Comparison of ENCODE assay signal across 8 mouse cellular contexts in genomic region chr5:124115531-124115930, GRCm38 (mm10). TPM values are rescaled to one million over a fixed set of nuclear protein-coding genes. Genes with fewer than 3 reads are reported as not detected.
DNase-seq lines count a peak whose midpoint lies in the region; ATAC-seq and TF ChIP-seq lines count a peak whose summit lies in the region.

No protein-coding gene starts in this region.

- DNase-seq in cerebellum, adult 2 months: no peak
- no peak for DNase-seq in cerebellum, adult 9-10 months
- DNase-seq in testis, postnatal 14 days (ENCODE audit: low spot score): no peak
- no peak for DNase-seq in liver, embryonic 13.5 days
- DNase-seq in thymus, postnatal 25 days: no peak

- H3K27me3 ChIP-seq in cerebellum, adult 2 months (ENCODE audit: control insufficient read depth, insufficient read depth, low read length): no peaks in the 10 kb centered on the region
- no peaks in the 10 kb centered on the region for H3K27me3 ChIP-seq in testis, adult 2 months (ENCODE audit: control insufficient read depth, insufficient read depth, low read length)
- H3K27me3 ChIP-seq in liver, embryonic 13.5 days: no peaks in the 10 kb centered on the region

- no peaks in the 10 kb centered on the region for H3K36me3 ChIP-seq in testis, adult 2 months (ENCODE audit: control insufficient read depth, insufficient read depth, low read length)
- H3K36me3 ChIP-seq in liver, embryonic 13.5 days: peaks cover 47% of the 10 kb centered on the region

- no peak for TF ChIP-seq CTCF in cerebellum, adult 2 months (IDR thresholded peaks at IDR 0.05; ENCODE audit: borderline replicate concordance, insufficient read depth, low read depth, low read length)
- TF ChIP-seq CTCF in testis, adult 2 months (IDR thresholded peaks at IDR 0.05; ENCODE audit: control insufficient read depth, insufficient read depth, insufficient replicate concordance, low read depth, low read length): no peak

- ATAC-seq in liver, embryonic 13.5 days (ENCODE audit: low read depth): no peak
- ATAC-seq in cerebellum, adult (ENCODE audit: insufficient number of reproducible peaks, low FRiP score, low TSS enrichment): no peak
- no peak for ATAC-seq in erythroid progenitor cell, adult 5-6 weeks (replicated peaks; ENCODE audit: low FRiP score, poor library complexity, severe bottlenecking)

- peak overlapping the region; percentile 80; the same call in 1 of the 2 replicates for H3K27ac ChIP-seq in cerebellum, adult 2 months (ENCODE audit: insufficient read depth, low read length)
- H3K27ac ChIP-seq in testis, adult 2 months (ENCODE audit: control insufficient read depth, insufficient read depth, low read depth, low read length): no peak overlapping the region
- peak overlapping the region; percentile 84 for H3K27ac ChIP-seq in liver, embryonic 13.5 days

- TF ChIP-seq POLR2A in cerebellum, adult 2 months (IDR thresholded peaks at IDR 0.05; ENCODE audit: borderline replicate concordance, insufficient read depth, low read length): no peak
- TF ChIP-seq POLR2A in testis, adult 2 months (IDR thresholded peaks at IDR 0.05; ENCODE audit: control insufficient read depth, low read depth, low read length): no peak

- peaks cover 12% of the 10 kb centered on the region for H3K4me1 ChIP-seq in cerebellum, adult 2 months (ENCODE audit: control insufficient read depth, insufficient read depth, low read length)
- peaks cover 21% of the 10 kb centered on the region for H3K4me1 ChIP-seq in testis, adult 2 months (ENCODE audit: control insufficient read depth, insufficient read depth, low read length)
- H3K4me1 ChIP-seq in liver, embryonic 13.5 days (replicated peaks): peaks cover 72% of the 10 kb centered on the region

- peak overlapping the region; percentile 97 for H3K4me3 ChIP-seq in cerebellum, adult 2 months (replicated peaks; ENCODE audit: insufficient read depth, low read depth, low read length)
- peak overlapping the region; percentile 95 for H3K4me3 ChIP-seq in testis, adult 2 months (ENCODE audit: control insufficient read depth, low read depth, low read length)
- H3K4me3 ChIP-seq in liver, embryonic 13.5 days (replicated peaks): peak overlapping the region; percentile 93

- H3K4me2 ChIP-seq in liver, embryonic 13.5 days: peak overlapping the region; percentile 93

- WGBS in cerebellum, adult 2 months: 21% methylated on average over 7 of the region's 7 CpGs
- 23% methylated on average over 7 of the region's 7 CpGs for WGBS in liver, embryonic 13.5 days (ENCODE audit: insufficient replicate concordance)

- H3K9me3 ChIP-seq in liver, embryonic 13.5 days (replicated peaks): no peaks in the 10 kb centered on the region

- H3K9ac ChIP-seq in liver, embryonic 13.5 days: peak overlapping the region; percentile 93

RNA-seq across cellular contexts. Expression of gene Arl6ip4, which starts 0.4 kb away (rescaled TPM):
- polyA plus RNA-seq in cerebellum, adult 2 months (2012; rRNA removed): 81.6 and 91.0 TPM in 2 replicates
- polyA plus RNA-seq in testis, adult 2 months (2012; rRNA removed): 28.3 and 35.7 TPM in 2 replicates
- 83.3 and 84.6 TPM in 2 replicates for polyA plus RNA-seq in liver, embryonic 13.5 days (2015; fragmentation: Nextera tagmentation; extraction: Ambion mirVana)
- 22.6 and 57.3 TPM in 2 replicates for total RNA-seq in erythroid progenitor cell, adult 5-6 weeks (2015; ENCODE audit: low replicate concordance)
- total RNA-seq in erythroid progenitor cell, adult 5-6 weeks (2017; ENCODE audit: low replicate concordance): 21.8 and 56.7 TPM in 2 replicates

RNA-seq across cellular contexts. Expression of gene Ogfod2, which starts 3.4 kb away (rescaled TPM):
- 47.2 and 52.7 TPM in 2 replicates for polyA plus RNA-seq in cerebellum, adult 2 months (2012; rRNA removed)
- 50.9 and 57.5 TPM in 2 replicates for polyA plus RNA-seq in testis, adult 2 months (2012; rRNA removed)
- 18.4 and 18.5 TPM in 2 replicates for polyA plus RNA-seq in liver, embryonic 13.5 days (2015; fragmentation: Nextera tagmentation; extraction: Ambion mirVana)
- 2.5 TPM in 1 of 2 replicates, not detected in the other for total RNA-seq in erythroid progenitor cell, adult 5-6 weeks (2015; ENCODE audit: low replicate concordance)
- 3.5 and 15.1 TPM in 2 replicates for total RNA-seq in erythroid progenitor cell, adult 5-6 weeks (2017; ENCODE audit: low replicate concordance)

RNA-seq across cellular contexts. Expression of gene Abcb9, which starts 19.9 kb away (rescaled TPM):
- polyA plus RNA-seq in cerebellum, adult 2 months (2012; rRNA removed): 34.7 and 37.1 TPM in 2 replicates
- polyA plus RNA-seq in testis, adult 2 months (2012; rRNA removed): 21.6 and 24.8 TPM in 2 replicates
- polyA plus RNA-seq in liver, embryonic 13.5 days (2015; fragmentation: Nextera tagmentation; extraction: Ambion mirVana): 4.5 and 4.6 TPM in 2 replicates
- total RNA-seq in erythroid progenitor cell, adult 5-6 weeks (2015; ENCODE audit: low replicate concordance): 22.3 and 24.7 TPM in 2 replicates
- 23.8 and 25.2 TPM in 2 replicates for total RNA-seq in erythroid progenitor cell, adult 5-6 weeks (2017; ENCODE audit: low replicate concordance)
